Mouse (Mus musculus) E14TG2a.4 (cell line): ENCODE results near the gene Mapk8ip1.

Experiments used
- CTCF ChIP-seq: conservative IDR thresholded peaks from 2 replicates; pipeline ENCODE4 v1.5.1; 2014; ENCODE audit warnings: low read length
- NANOG ChIP-seq: IDR thresholded peaks from 2 replicates; pipeline ENCODE4 v1.6.1; 2014; ENCODE audit warnings: borderline replicate concordance, low read length, mixed read lengths

DNA sequence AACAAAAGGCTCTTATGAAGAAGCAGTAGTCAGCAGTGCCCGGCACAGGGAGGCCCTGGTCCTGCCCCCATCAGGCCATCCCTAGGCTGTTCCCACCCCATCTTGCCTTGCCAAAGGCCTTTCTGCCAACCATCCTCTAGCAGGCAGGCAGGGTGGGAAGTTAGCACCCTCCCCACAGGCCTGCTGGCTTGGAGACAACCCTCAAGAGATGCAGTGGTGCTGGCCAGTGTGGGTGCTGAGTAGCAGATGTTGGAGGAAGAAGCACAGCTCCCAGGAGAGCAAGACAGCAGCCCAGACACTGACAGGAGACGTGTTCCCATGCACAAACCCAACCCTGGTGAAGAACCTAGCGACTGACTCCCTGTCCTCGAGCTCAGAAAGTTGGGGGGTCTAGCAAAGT lies 13.4 kb downstream of the Mapk8ip1 start:
- TF ChIP-seq CTCF (no peak), NANOG (no peak)
